8 mouse cellular contexts compared by ENCODE assay signal in genomic region chr4:53159767-53160166, GRCm38 (mm10). TPM values are rescaled to one million over a fixed set of nuclear protein-coding genes. Genes with fewer than 3 reads are reported as not detected.
A peak's percentile ranks its signal among the peaks of the same experiment; 100 is the strongest.
DNase-seq lines count a peak whose midpoint lies in the region; ATAC-seq lines count a peak whose summit lies in the region.

TSS of gene Abca1 (minus strand) at chr4:53159895.

- peak within 1 kb of the TSS; percentile 63 for H3K4me3 ChIP-seq in hindbrain, embryonic 15.5 days

- WGBS in hindbrain, embryonic 15.5 days: 0% methylated on average over 37 of the region's 37 CpGs

- peak; percentile 97 for ATAC-seq in hindbrain, embryonic 15.5 days (ENCODE audit: low FRiP score, low read depth)

- H3K27ac ChIP-seq in hindbrain, embryonic 15.5 days (replicated peaks): peak within 1 kb of the TSS; percentile 57

- peak; percentile 95 for DNase-seq in R1 (ENCODE audit: low read depth, low spot score)
- peak; percentile 82 to 91 for DNase-seq in cerebellum, postnatal 14 days
- DNase-seq in gastrocnemius, adult 18-20 months (ENCODE audit: low spot score): peak; percentile 93
- DNase-seq in layer of hippocampus, postnatal 36 days: peak; percentile 86 to 87
- DNase-seq in lung, postnatal 25 days (ENCODE audit: low spot score): peak; percentile 95
- DNase-seq in retina, adult 2 months (ENCODE audit: low read depth, low spot score): peak; percentile 58
- DNase-seq in thymus, postnatal 25 days: peak; percentile 87

- H3K4me2 ChIP-seq in hindbrain, embryonic 15.5 days: peak within 1 kb of the TSS; percentile 86

- H3K36me3 ChIP-seq in hindbrain, embryonic 15.5 days: no peaks in the 10 kb centered on the region

- H3K9ac ChIP-seq in hindbrain, embryonic 15.5 days: peak within 1 kb of the TSS; percentile 47

- H3K9me3 ChIP-seq in hindbrain, embryonic 15.5 days: no peaks in the 10 kb centered on the region

- no peaks in the 10 kb centered on the region; the same call in 1 of the 2 replicates for H3K27me3 ChIP-seq in hindbrain, embryonic 15.5 days

- peaks cover 18% of the 10 kb centered on the region for H3K4me1 ChIP-seq in hindbrain, embryonic 15.5 days (replicated peaks)

RNA-seq across cellular contexts. Expression of gene Abca1, which starts in this region (rescaled TPM):
- 1 to 10 TPM; 7.1 to 7.4 TPM for total RNA-seq in gastrocnemius, adult 18-20 months (2021)
- 10.1 and 11.1 TPM in 2 replicates for polyA plus RNA-seq in hindbrain, embryonic 15.5 days (2015; fragmentation: Nextera tagmentation; extraction: Ambion mirVana)
- 10 to 100 TPM; 21.3 to 21.4 TPM for total RNA-seq in layer of hippocampus, postnatal 36 days (2021)

Comparison
In these comparisons a context has a peak if more than half of its experiments do, and no peak if none do; other contexts are left out.
1. Peak in every context shown above with its lines: DNase-seq, ATAC-seq, H3K4me3 ChIP-seq and H3K27ac ChIP-seq.